20 mouse cellular contexts compared by ENCODE assay signal in the genomic region with DNA sequence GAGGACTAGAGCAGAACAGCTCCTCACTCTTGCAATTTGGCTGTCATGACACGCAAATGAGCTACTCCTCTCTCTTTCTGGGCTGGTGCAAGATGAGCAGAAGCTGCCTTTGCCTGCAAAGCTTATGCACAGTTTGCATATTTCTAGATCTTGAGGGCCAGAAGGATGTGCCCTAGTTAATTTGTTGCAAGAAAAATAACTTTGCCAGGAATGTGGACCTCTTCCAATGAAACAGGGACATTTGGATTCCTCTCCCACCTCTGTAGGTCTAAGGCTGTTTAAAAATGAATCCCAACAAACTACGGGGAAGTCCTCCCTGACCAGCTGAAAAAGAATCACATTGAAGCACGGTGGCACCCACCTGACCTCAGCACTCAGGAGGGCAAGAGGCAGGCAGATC. TPM values are rescaled to one million over a fixed set of nuclear protein-coding genes. Genes with fewer than 3 reads are reported as not detected.
A peak's percentile ranks its signal among the peaks of the same experiment; 100 is the strongest.
DNase-seq lines count a peak whose midpoint lies in the region; ATAC-seq and TF ChIP-seq lines count a peak whose summit lies in the region.
"Had no signal": no experiment of that assay in that cellular context is flagged by ENCODE, and none has a peak within 500 bp of the region (broad histone marks: within the 10 kb centered on the region; RNA-seq: fewer than 3 reads in every experiment).

No protein-coding gene starts in this region.

- ATAC-seq in granulocyte monocyte progenitor cell, adult 5-6 weeks (replicated peaks; ENCODE audit: poor library complexity, severe bottlenecking) = no peak
- ATAC-seq: forebrain, embryonic 13.5 days had no signal

- no peaks in the 10 kb centered on the region for H3K27me3 ChIP-seq in heart, embryonic 10.5 days (ENCODE audit: insufficient read depth, poor library complexity, severe bottlenecking)
- H3K27me3 ChIP-seq: CH12.LX; forebrain, embryonic 13.5 days; heart, embryonic 15.5 days; hindbrain, embryonic 15.5 days had no signal

- DNase-seq in heart, embryonic 10.5 days (ENCODE audit: low spot score) = peak; percentile 20
- no peak for DNase-seq in heart, postnatal 10 days
- DNase-seq in layer of hippocampus, adult 2 months (ENCODE audit: low spot score in 2 of 2) = no peak
- DNase-seq in layer of hippocampus, adult 8-10 months (ENCODE audit: low spot score in 2 of 2) = no peak
- peak; percentile 51 for DNase-seq in kidney, postnatal 14 days
- DNase-seq in cerebellum, adult 18-20 months = no peak
- DNase-seq: adrenal gland, adult 2 months; adrenal gland, postnatal 25 days; cerebellum, adult 2 months; cerebellum, postnatal 10 days; forebrain, postnatal 0 days; gastrocnemius, postnatal 36 days; heart, adult 18-20 months had no signal

- intact Hi-C loops in heart, postnatal 10 days (cut with DNase I) = no loop called here

- TF ChIP-seq CTCF in layer of hippocampus, adult 2 months (conservative IDR thresholded peaks at IDR 0.05) = no peak

- H3K27ac ChIP-seq in heart, embryonic 10.5 days = no peak overlapping the region
- peak overlapping the region; percentile 28; the same call in 1 of the 2 replicates for H3K27ac ChIP-seq in layer of hippocampus, adult 2 months
- H3K27ac ChIP-seq: embryonic facial prominence, embryonic 10.5 days; forebrain, embryonic 13.5 days; heart, embryonic 15.5 days; hindbrain, embryonic 10.5 days; hindbrain, embryonic 15.5 days had no signal

- 80% methylated on average over 3 of the region's 3 CpGs for WGBS in heart, embryonic 10.5 days

- H3K4me1 ChIP-seq in heart, embryonic 10.5 days = no peaks in the 10 kb centered on the region
- H3K4me1 ChIP-seq: embryonic facial prominence, embryonic 10.5 days; forebrain, embryonic 13.5 days; hindbrain, embryonic 10.5 days; hindbrain, embryonic 15.5 days had no signal

- peaks cover 93% of the 10 kb centered on the region for H3K36me3 ChIP-seq in heart, embryonic 10.5 days

- no peaks in the 10 kb centered on the region for H3K9me3 ChIP-seq in heart, embryonic 10.5 days
- H3K9me3 ChIP-seq: embryonic facial prominence, embryonic 10.5 days; forebrain, embryonic 13.5 days; heart, embryonic 15.5 days; hindbrain, embryonic 10.5 days; hindbrain, embryonic 15.5 days had no signal

- no peak overlapping the region for H3K4me3 ChIP-seq in heart, embryonic 10.5 days
- no peak overlapping the region for H3K4me3 ChIP-seq in layer of hippocampus, adult 2 months
- H3K4me3 ChIP-seq: embryonic facial prominence, embryonic 10.5 days; forebrain, embryonic 13.5 days; heart, embryonic 15.5 days; hindbrain, embryonic 10.5 days; hindbrain, embryonic 15.5 days had no signal

RNA-seq across cellular contexts. Expression of a gene that starts 12.4 kb away (rescaled TPM):
- polyA plus RNA-seq in heart, embryonic 10.5 days (2016; fragmentation: Nextera tagmentation; extraction: Ambion mirVana) = 6.1 and 6.4 TPM in 2 replicates
- 10 to 100 TPM; 34.7 to 36.7 TPM for total RNA-seq in heart, postnatal 10 days (2021)
- 10 to 100 TPM; 40.1 to 44.5 TPM for total RNA-seq in layer of hippocampus, adult 2 months (2021)
- 10 to 100 TPM; 36.2 to 41.0 (median 39.6) TPM for total RNA-seq in layer of hippocampus, adult 8-10 months (2022)
- total RNA-seq in granulocyte monocyte progenitor cell, adult 5-6 weeks (2014; fragmentation: Nextera tagmentation) = 12.4 and 16.8 TPM in 2 replicates
- total RNA-seq in granulocyte monocyte progenitor cell, adult 5-6 weeks (2017) = 13.5 and 18.4 TPM in 2 replicates

RNA-seq across cellular contexts. Expression of a gene that starts 19.8 kb away (rescaled TPM):
- polyA plus RNA-seq in heart, embryonic 10.5 days (2016; fragmentation: Nextera tagmentation; extraction: Ambion mirVana) = 18.5 and 23.4 TPM in 2 replicates
- total RNA-seq in heart, postnatal 10 days (2021) = 10 to 100 TPM; 13.1 to 15.2 TPM
- total RNA-seq in layer of hippocampus, adult 2 months (2021) = 10 to 100 TPM; 47.0 to 47.6 TPM
- total RNA-seq in layer of hippocampus, adult 8-10 months (2022) = 10 to 100 TPM; 38.5 to 44.4 (median 41.6) TPM
- 4.7 and 5.6 TPM in 2 replicates for total RNA-seq in granulocyte monocyte progenitor cell, adult 5-6 weeks (2014; fragmentation: Nextera tagmentation)
- total RNA-seq in granulocyte monocyte progenitor cell, adult 5-6 weeks (2017) = 6.9 and 9.7 TPM in 2 replicates

RNA-seq across cellular contexts. Expression of a gene that starts 32.0 kb away (rescaled TPM):
- 100 and 103 TPM in 2 replicates for polyA plus RNA-seq in heart, embryonic 10.5 days (2016; fragmentation: Nextera tagmentation; extraction: Ambion mirVana)
- 10 to 100 TPM; 61.7 to 62.6 TPM for total RNA-seq in heart, postnatal 10 days (2021)
- 10 to 100 TPM; 87.0 to 94.9 TPM for total RNA-seq in layer of hippocampus, adult 2 months (2021)
- 10 to 100 TPM; 81.9 to 94.4 (median 90.2) TPM for total RNA-seq in layer of hippocampus, adult 8-10 months (2022)
- total RNA-seq in granulocyte monocyte progenitor cell, adult 5-6 weeks (2014; fragmentation: Nextera tagmentation) = 69.5 and 83.8 TPM in 2 replicates
- 76.9 and 82.2 TPM in 2 replicates for total RNA-seq in granulocyte monocyte progenitor cell, adult 5-6 weeks (2017)

RNA-seq across cellular contexts. Expression of a gene that starts 53.2 kb away (rescaled TPM):
- polyA plus RNA-seq in heart, embryonic 10.5 days (2016; fragmentation: Nextera tagmentation; extraction: Ambion mirVana) = 38.9 and 43.3 TPM in 2 replicates
- total RNA-seq in heart, postnatal 10 days (2021) = 10 to 100 TPM; 53.2 to 53.6 TPM
- total RNA-seq in layer of hippocampus, adult 2 months (2021) = 10 to 100 TPM; 84.1 to 92.2 TPM
- total RNA-seq in layer of hippocampus, adult 8-10 months (2022) = 100 to 1,000 TPM in 1 of 4 experiments, 10 to 100 TPM in 3; 79.6 to 103 (median 87.9) TPM
- total RNA-seq in granulocyte monocyte progenitor cell, adult 5-6 weeks (2014; fragmentation: Nextera tagmentation) = 85.2 and 89.6 TPM in 2 replicates
- 68.4 and 88.4 TPM in 2 replicates for total RNA-seq in granulocyte monocyte progenitor cell, adult 5-6 weeks (2017)

Comparison
In these comparisons a context has a peak if more than half of its experiments do, and no peak if none do; other contexts are left out.
1. DNase-seq: peak in heart, embryonic 10.5 days (single experiment) and kidney, postnatal 14 days (single experiment); none in heart, postnatal 10 days (0 of 2), layer of hippocampus, adult 2 months (0 of 2), layer of hippocampus, adult 8-10 months (0 of 2) and cerebellum, adult 18-20 months (0 of 2).